Mouse (Mus musculus) embryonic fibroblast, embryonic 13.5 days (primary cell): Measurements from ENCODE around the gene Tjp2.

Source experiments
- CTCF ChIP-seq: IDR thresholded peaks from 2 replicates; pipeline ENCODE4 v1.5.1; 2011; ENCODE audit warnings: mild to moderate bottlenecking, control low read depth, low read length, moderate library complexity, borderline replicate concordance; ENCODE audit not compliant: insufficient read depth
- POLR2A ChIP-seq: IDR thresholded peaks from 2 replicates; pipeline ENCODE4 v1.6.1; 2011; ENCODE audit warnings: low read depth, mild to moderate bottlenecking, control low read depth, low read length, moderate library complexity

DNA sequence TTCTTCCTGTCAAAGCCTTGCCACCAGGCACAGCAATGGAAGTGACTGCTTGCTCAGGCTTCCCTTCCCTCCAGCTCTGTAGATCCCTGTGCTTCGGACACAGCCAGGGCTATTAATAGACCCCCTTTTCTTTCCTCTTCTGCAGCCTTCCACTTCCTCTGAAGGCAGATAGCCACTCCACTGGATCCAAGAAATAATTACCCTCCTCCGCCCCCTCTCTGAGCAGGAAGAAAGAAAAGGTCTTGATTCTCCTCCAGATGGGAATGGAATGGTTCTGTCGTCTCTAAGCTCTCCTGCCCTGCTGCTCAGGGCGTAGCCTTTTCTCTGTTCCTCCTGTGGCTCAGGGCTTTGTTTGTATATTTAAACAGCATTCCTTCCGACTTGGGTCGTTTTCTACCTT lies 27.0 kb upstream of the Tjp2 start:
- TF ChIP-seq POLR2A (no peak), CTCF (no peak)
